Mouse (Mus musculus) liver, embryonic 14.5 days (tissue): ENCODE results near the gene Aaed1. TPM values are rescaled to one million over a fixed set of nuclear protein-coding genes. Genes with fewer than 3 reads are reported as not detected.

ENCODE experiments used
- ATAC-seq: fragments of 200-750 bp; cut with Nextera tagmentation; 2 replicates; pipeline ENCODE4 v1.8.0; 2017; ENCODE audit warnings: moderate number of reproducible peaks, mild to moderate bottlenecking, moderate library complexity; ENCODE audit not compliant: insufficient read depth
- DNase-seq, 3 experiments: peaks; one replicate each; pipeline ENCODE4 v3.0.0-alpha.2; 2012 to 2013; ENCODE audit warnings: low read depth in 3 of 3, low spot score in 3 of 3
- H3K27ac ChIP-seq: fragments of 300-500 bp; sonication (generic); 2 replicates; pipeline ENCODE4 v1.5.1; 2014; ENCODE audit warnings: moderate library complexity, mild to moderate bottlenecking, control low read depth, inconsistent platforms
- H3K27me3 ChIP-seq: fragments of 300-500 bp; sonication (generic); 2 replicates; pipeline ENCODE4 v1.6.1; 2014; ENCODE audit warnings: mild to moderate bottlenecking, low read length, moderate library complexity; ENCODE audit not compliant: control insufficient read depth, insufficient read depth
- H3K36me3 ChIP-seq: fragments of 300-500 bp; sonication (generic); replicated peaks from 2 replicates; pipeline ENCODE4 v1.6.1; 2014; ENCODE audit warnings: low read depth; ENCODE audit not compliant: control insufficient read depth, insufficient read depth
- H3K4me1 ChIP-seq, 2 experiments: fragments of 200-500 bp in 1 of 2; fragments of 300-500 bp in 1 of 2; sonication (generic) in 1 of 2; replicated peaks; 2 replicates each; pipeline ENCODE4 v1.6.1; 2012 to 2014; ENCODE audit warnings: antibody characterized with exemption in 1 of 2, inconsistent platforms in 1 of 2, low read length in 1 of 2; ENCODE audit not compliant: control insufficient read depth in 2 of 2, insufficient read depth in 2 of 2
- H3K4me2 ChIP-seq: fragments of 300-500 bp; sonication (generic); 2 replicates; pipeline ENCODE4 v1.6.1; 2014; ENCODE audit warnings: low read depth, mild to moderate bottlenecking, control low read depth, moderate library complexity
- H3K4me3 ChIP-seq, 2 experiments: fragments of 200-500 bp in 1 of 2; fragments of 300-500 bp in 1 of 2; sonication (generic) in 1 of 2; 2 replicates each; pipeline ENCODE4 v1.5.1; 2012 to 2014; ENCODE audit warnings: low read depth in 2 of 2, low read length in 2 of 2, mild to moderate bottlenecking in 2 of 2, control low read depth in 1 of 2, inconsistent platforms in 1 of 2, moderate library complexity in 1 of 2; ENCODE audit not compliant: insufficient read depth in 1 of 2
- H3K9ac ChIP-seq: fragments of 300-500 bp; sonication (generic); replicated peaks from 2 replicates; pipeline ENCODE4 v1.6.1; 2014; ENCODE audit warnings: mild to moderate bottlenecking, control low read depth, moderate library complexity
- H3K9me3 ChIP-seq: fragments of 300-500 bp; sonication (generic); 2 replicates; pipeline ENCODE4 v1.6.1; 2016; ENCODE audit warnings: low read length, mixed read lengths; ENCODE audit not compliant: control insufficient read depth
- CTCF ChIP-seq: IDR thresholded peaks from 2 replicates; pipeline ENCODE4 v1.5.1; 2016; ENCODE audit warnings: antibody characterized with exemption, low read depth, control low read depth
- EP300 ChIP-seq: IDR thresholded peaks from 2 replicates; pipeline ENCODE4 v1.6.1; 2016; ENCODE audit warnings: antibody characterized with exemption, low read depth
- WGBS: fragments of 180-500 bp; shearing (Covaris S2); extraction: QIAGEN DNeasy Blood & Tissue Kit; methylation state at CpG from one replicate; pipeline ENCODE4 v1.1.7; 2014; ENCODE audit not compliant: insufficient replicate concordance; 5-methylcytosine and 5-hydroxymethylcytosine counted together
- polyA plus RNA-seq, 2 experiments: library from polyadenylated mRNA; depleted of rRNA in 1 of 2; stranded (reverse) in 1 of 2; unstranded in 1 of 2; fragments of >200 nt; fragmentation: Nextera tagmentation in 1 of 2; extraction: Ambion mirVana in 1 of 2; gene quantifications; 2 replicates each; pipeline versions ENCODE4 v1.2.1 to v1.2.3; 2012 to 2014

Gene Aaed1
- polyA plus RNA-seq, 2 experiments = 7.0 to 14.9 TPM

GRCm38 (mm10) chr13:64333102-64333501 is 20.6 kb upstream of the Aaed1 start:
- WGBS = 66% methylated on average over 3 of the region's 3 CpGs

GRCm38 (mm10) chr13:64332321-64332720 is 19.8 kb upstream of the Aaed1 start:
- Histone ChIP-seq H3K27me3 (no peaks in the 10 kb centered on the region), H3K27ac (no peak overlapping the region), H3K36me3 (no peaks in the 10 kb centered on the region), H3K4me2 (no peak overlapping the region), H3K9ac (no peak overlapping the region), H3K4me1 (no peaks in the 10 kb centered on the region), H3K9me3 (no peaks in the 10 kb centered on the region), H3K4me3 (no peak overlapping the region)
- no peak for TF ChIP-seq CTCF
- no peak for TF ChIP-seq EP300
- DNase-seq (no peak), ATAC-seq (no peak)
- 51% methylated on average over 6 of the region's 6 CpGs for WGBS

More at GRCm38 (mm10) chr13:64333102-64333501, 20.6 kb upstream of the Aaed1 start:
- Histone ChIP-seq H3K4me2 (no peak overlapping the region), H3K27me3 (no peaks in the 10 kb centered on the region), H3K9ac (no peak overlapping the region), H3K4me3 (no peak overlapping the region), H3K36me3 (no peaks in the 10 kb centered on the region), H3K4me1 (no peaks in the 10 kb centered on the region), H3K27ac (no peak overlapping the region), H3K9me3 (no peaks in the 10 kb centered on the region)
- no peak for TF ChIP-seq CTCF
- TF ChIP-seq EP300 = no peak
- ATAC-seq = no peak
- no peak for DNase-seq

- Histone ChIP-seq H3K4me3 (no peak overlapping the region), H3K27ac (no peak overlapping the region), H3K27me3 (no peaks in the 10 kb centered on the region), H3K9ac (no peak overlapping the region), H3K36me3 (no peaks in the 10 kb centered on the region), H3K9me3 (no peaks in the 10 kb centered on the region), H3K4me1 (peaks cover 0 to 2% of the 10 kb centered on the region in 2 experiments; a peak in 1 of 4 replicates), H3K4me2 (no peak overlapping the region)
- TF ChIP-seq EP300 = no peak
- TF ChIP-seq CTCF = no peak
- 44% methylated on average over 8 of the region's 8 CpGs for WGBS
- ATAC-seq = no peak
- DNase-seq = no peak
Observed at GRCm38 (mm10) chr13:64322561-64323281, 10.2 kb upstream of the Aaed1 start.

GRCm38 (mm10) chr13:64320334-64320733 is 7.8 kb upstream of the Aaed1 start:
- Histone ChIP-seq H3K36me3 (no peaks in the 10 kb centered on the region), H3K9me3 (no peaks in the 10 kb centered on the region), H3K4me1 (peaks cover 0 to 5% of the 10 kb centered on the region in 2 experiments; a peak in 1 of 4 replicates), H3K9ac (no peak overlapping the region), H3K27me3 (no peaks in the 10 kb centered on the region), H3K27ac (no peak overlapping the region), H3K4me2 (no peak overlapping the region), H3K4me3 (no peak overlapping the region)
- TF ChIP-seq EP300 (no peak), CTCF (no peak)
- no peak for ATAC-seq
- WGBS = 46% methylated on average over 8 of the region's 8 CpGs
- no peak for DNase-seq

GRCm38 (mm10) chr13:64319782-64320181 is 7.3 kb upstream of the Aaed1 start:
- DNase-seq (no peak), ATAC-seq (no peak)
- Histone ChIP-seq H3K27me3 (no peaks in the 10 kb centered on the region), H3K27ac (no peak overlapping the region), H3K4me3 (no peak overlapping the region), H3K4me2 (no peak overlapping the region), H3K9ac (no peak overlapping the region), H3K4me1 (peaks cover 0 to 3% of the 10 kb centered on the region in 2 experiments; a peak in 1 of 4 replicates), H3K36me3 (no peaks in the 10 kb centered on the region), H3K9me3 (no peaks in the 10 kb centered on the region)
- TF ChIP-seq CTCF (peak; percentile 10; the same call in 1 of the 2 replicates), EP300 (no peak)
